Mouse (Mus musculus) WW6 (cell line): ENCODE data around the gene Gzmm.

ENCODE experiments used
- DNase-seq: peaks from one replicate; pipeline ENCODE4 v3.0.0-alpha.2; 2013; ENCODE audit warnings: low read depth, low spot score

The Gzmm gene

DNA sequence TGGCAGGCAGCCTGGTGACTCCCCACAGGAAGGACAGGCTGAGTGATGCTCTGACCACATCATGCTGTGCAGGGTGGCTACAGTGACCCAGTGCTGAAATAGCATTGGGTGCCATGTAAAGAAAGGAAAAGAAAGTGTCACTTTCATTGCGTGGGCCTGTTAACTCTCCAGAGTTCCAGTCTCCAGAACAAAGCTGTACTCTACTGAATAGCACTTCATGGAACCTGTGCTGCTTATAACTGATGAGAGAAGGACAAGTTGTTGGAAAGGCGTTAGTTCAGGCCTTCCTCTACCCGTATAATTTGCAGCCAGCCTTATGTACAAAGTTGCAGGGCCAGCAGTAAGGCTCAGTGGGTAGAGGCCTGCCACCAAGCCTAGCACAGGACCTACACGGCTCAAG, at the start of gene Gzmm:
Gzmm (plus strand) TSS at position 301 of the 400 bp plus-strand sequence.
- DNase-seq, result no peak

GRCm38 (mm10) chr10:79645711-79646110, 43.1 kb upstream of the Gzmm start, which contains the start of gene Odf3l2:
TSS of gene Odf3l2 (minus strand) at chr10:79645738.
- DNase-seq, result no peak

DNA sequence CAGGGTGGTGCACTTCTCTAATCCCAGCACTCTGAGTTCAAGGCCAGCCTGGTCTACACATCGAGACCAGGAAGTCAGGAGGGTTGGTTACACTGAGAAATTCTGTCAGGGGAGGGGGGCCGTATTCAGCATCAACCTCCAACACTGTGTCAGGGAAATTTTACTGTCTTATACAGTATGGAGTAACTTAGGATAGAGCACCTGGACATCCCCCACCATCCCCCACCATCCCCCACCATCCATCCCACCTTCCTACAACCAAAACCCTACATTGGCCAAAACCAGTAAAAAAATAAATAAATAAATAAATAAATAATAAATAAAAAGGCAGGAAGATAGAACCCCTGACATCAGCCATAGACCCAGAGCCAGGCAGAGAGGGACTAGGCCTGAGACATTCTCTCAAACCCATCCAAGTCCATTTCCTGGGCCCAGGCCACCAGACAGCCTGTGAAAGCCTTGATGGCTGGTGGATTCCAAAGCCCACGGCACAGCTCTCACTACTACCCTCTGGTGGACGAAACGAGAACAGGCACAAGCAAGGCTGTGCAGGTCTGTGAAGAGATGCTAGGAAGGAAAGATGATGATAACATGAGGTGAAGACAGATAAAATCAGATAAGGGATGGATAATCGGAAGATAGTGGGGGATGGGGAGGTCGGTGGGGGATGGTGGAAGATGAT, 39.6 kb upstream of the Gzmm start:
- DNase-seq, result no peak

DNA sequence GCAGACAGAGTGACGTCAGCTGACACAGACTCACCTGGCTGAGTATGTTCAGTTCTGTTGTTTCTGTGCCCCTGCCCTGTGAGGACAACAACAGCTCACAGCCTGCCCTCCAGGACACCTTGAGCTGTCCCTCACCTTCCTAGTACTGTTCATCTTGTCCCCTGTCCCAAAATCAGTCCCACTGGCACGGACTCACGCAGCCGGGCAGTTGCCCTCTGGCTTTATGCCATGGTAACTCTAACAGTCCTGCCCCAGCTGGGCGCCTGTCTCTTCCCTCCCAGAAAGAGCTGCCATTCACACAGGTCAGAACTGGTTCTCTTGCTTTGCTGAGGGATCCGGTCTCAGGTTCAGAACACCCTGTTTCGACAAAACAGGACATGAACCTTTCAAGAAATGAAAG, 36.0 kb upstream of the Gzmm start:
- no peak for DNase-seq

DNA sequence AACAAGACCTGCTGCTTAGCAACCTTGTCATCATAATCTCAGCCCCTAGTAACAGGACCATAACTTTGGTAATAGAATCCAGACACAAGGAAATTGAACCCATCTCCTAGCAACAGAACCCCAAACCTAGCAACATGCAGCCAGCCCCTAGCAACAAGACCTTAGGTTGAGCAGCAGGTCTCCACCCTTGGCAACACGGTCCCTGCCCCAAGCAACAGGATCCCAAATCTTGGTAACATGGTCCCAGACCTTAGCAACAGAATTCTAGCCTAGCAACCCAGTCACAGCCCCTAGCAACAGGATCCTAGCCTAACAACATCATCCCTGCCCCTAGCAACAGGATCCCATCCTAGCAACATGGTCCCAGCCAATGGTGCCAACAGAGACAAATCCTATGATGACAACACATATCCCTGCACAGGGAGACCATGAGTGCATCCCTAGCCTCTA, 33.8 kb upstream of the Gzmm start:
- DNase-seq, result no peak

DNA sequence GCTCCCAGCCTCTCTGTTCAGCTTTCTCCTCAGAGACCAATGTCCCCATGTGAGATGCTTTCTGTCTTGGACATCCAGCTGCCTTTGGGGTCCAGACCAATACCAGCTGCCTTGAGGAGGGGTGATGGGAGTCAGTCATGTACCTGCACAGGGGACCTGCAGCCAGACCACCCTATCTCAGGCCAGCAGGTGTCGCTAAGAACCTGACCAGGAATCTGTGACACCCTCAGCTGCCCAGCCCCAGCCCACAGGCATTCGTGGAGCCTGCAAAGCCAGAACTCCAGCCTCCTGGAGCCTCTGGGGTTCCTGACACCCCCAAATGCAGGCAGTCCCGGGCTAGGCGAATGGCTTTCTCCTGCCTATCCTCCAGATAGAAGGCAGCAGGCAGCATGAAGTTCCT, 30.0 kb upstream of the Gzmm start:
- DNase-seq, result no peak

DNA sequence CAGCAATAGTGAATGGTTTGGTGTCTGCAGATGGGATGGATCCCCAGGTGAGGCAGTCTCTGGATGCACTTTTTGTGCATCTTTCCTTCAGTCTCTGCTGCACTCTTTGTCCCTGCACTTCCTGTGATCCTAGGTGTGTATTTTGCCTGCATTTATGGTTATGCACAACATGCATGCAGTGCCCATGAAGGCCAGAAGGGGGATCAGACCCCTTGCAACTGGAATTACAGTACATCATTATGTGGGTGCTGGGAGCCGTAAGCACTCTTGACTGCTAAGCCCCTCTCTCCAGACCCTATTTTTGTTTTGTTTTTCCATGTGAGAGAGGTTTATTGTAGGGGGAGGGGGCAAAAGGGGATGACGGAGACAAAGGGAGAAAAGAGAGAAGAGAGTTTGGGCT, 28.5 kb upstream of the Gzmm start:
- no peak for DNase-seq

GRCm38 (mm10) chr10:79661861-79662260, 27.0 kb upstream of the Gzmm start:
- DNase-seq, result no peak

DNA sequence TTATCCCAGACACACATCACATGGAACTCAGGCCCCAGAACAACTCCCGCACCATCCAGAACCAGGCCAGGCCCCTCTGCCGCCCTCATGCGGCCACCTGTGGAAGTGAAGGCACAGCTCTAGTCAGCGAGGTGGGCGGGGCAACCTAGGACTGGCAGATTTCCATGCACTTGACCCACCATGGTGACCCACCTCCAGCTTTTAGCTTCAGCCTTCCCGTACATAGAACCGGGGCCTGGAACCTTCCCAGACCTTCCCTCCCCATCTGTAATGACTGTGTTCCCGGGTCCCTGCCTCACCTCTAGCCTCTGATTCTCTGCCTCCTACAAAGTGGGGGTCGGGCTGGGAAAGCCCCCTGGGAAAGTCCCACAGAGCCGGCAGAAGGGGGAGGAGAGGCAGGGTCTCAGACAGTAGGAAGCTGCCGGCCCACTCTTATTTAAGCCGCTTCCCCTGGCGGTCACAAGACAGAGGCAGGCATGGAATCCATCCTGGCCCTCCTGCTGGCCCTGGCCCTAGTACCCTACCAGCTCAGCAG, 24.6 kb upstream of the Gzmm start, which contains the start of gene Madcam1:
Madcam1 (plus strand) TSS at position 429 of the 535 bp plus-strand sequence.
- peak; percentile 79 for DNase-seq

DNA sequence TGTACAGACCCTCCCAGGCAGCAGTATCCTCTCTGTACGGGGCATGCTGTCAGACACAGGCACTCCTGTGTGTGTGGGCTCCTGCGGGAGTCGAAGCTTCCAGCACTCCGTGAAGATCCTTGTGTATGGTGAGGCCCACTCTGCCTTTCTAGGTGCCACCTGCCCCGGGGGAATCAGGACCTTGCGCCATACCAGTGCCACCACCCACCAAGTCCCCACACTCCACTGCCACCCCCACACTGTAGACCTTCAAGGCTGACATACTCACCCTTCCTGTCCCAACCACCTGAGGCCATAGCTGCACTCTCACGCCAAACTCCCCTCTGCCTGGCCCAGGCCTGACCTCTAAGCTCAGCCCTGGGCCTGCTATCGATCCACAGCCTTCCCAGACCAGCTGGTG, 23.8 kb upstream of the Gzmm start:
- DNase-seq, result no peak

GRCm38 (mm10) chr10:79666493-79666892, 22.3 kb upstream of the Gzmm start:
- DNase-seq, result no peak

DNA sequence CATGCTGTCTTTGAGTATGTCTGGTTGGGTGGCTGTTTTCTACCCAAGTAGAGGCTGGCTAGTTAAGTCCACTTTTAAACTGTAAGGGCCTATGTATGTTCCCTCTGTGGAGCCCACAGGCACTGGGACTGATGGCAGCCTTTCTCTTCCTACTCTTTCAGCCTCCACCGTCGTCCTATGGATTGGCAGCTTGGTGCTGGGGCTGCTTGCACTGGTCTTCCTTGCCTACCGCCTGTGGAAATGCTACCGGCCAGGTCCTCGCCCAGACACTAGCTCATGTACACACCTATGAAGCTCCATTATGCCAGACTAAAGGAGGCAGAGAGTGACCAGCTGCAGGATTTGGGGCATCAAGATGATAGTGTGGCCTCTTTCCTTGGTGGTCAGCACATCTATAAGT, 20.7 kb upstream of the Gzmm start:
- DNase-seq, result no peak

- peak; percentile 77 for DNase-seq
Observed at GRCm38 (mm10) chr10:79668771-79669575, 19.8 kb upstream of the Gzmm start, which contains the start of gene Tpgs1. TSS of gene Tpgs1 (plus strand) at chr10:79669369.

DNA sequence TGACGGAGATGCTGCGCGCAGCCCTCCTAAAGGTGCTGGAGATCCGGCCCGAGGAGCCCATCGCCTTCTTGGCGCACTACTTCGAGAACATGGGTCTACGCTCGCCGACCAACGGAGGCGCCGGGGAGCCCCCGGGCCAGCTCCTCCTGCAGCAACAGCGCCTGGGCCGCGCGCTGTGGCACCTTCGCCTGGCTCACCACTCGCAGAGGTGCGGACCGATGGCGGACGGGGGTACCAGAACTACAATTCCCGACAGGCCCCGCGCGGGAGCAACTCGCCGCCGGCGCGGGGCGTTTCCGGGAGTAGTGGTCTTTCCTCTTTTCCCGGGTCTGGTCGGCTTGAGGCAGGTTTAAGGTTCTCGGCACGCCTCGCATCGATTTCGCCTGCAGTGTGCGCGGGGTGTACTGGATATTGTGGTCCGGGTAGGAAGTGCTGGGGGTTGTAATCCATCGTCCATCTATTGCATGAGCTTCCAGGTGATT, 19.2 kb upstream of the Gzmm start:
- DNase-seq, result no peak

DNA sequence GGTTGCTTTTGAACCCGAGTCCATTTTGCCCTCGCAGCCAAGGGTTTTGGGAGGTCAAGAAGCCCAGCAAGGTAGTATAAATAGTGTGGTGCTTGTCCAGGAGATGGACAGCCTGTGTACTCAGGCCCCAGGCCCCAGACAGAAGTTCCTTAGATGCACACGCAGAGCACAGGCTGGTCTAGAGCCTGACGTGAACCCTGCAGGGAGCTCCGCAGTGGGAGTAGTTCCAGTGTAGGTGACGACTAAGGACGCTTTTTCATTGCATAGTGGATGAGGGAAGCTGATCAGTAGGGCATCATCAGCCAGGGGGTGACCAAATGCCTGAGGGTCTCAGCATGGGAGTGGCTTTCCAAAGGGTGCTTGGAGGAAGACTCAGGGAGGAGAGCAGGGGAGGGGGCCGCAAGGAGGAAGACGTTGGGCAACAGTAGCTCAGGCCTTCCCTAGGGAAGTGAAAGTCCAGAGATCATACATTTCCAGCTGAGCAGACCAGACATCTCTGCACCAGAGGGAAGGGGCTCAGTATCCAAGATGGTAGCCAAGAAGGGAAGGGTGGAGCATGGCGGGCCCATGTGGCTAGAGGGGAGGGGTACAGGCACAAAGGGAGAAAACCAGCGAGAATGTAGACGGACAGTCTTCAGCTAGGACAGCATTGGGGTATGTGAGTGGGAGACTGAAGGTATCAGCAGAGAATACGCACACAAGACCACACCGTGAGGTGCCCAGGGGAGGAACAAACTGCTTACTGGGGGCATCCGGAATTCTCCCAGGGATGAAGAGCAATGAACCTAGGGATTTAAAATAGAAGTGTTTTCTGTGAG, 18.5 kb upstream of the Gzmm start:
- DNase-seq, result no peak

- DNase-seq, result no peak
Observed at GRCm38 (mm10) chr10:79671396-79672087, 17.3 kb upstream of the Gzmm start.

DNA sequence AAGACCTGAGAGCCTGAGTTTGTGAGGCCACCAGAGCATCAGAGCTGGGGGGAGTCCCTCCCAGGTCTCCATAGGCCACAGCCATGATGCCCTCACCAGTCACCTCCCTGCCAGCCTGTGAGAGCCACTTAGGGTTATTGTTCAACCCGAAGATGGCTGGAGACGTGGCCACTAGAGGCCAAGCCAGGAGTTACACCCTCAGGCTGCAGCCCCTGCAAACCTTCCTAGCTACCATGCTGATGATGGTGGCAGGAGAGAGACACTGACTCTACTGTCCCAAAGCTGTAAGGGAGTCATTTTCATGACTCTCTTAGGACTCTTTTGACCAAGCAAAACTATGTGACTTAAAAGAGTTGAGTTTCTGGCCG, 16.7 kb upstream of the Gzmm start:
- no peak for DNase-seq

GRCm38 (mm10) chr10:79673054-79673453, 15.8 kb upstream of the Gzmm start:
- DNase-seq, result no peak

GRCm38 (mm10) chr10:79675346-79676035, 13.3 kb upstream of the Gzmm start:
- DNase-seq, result no peak
